Mouse (Mus musculus) hindbrain, embryonic 11.5 days (tissue): ENCODE measurements at regions not wholly inside any gene's neighbourhood (a gene's known extent, or its start where the extent isn't known, plus 50 kb on each side); places are given as distances from the start of the nearest gene placed in this dataset.

ENCODE experiments used
- ATAC-seq: fragments of 200-750 bp; cut with Nextera tagmentation; 2 replicates; pipeline ENCODE4 v1.8.0; 2017; ENCODE audit warnings: mild to moderate bottlenecking, moderate TSS enrichment, moderate library complexity; ENCODE audit not compliant: low FRiP score
- DNase-seq: peaks from one replicate; pipeline ENCODE4 v3.0.0-alpha.2; 2015; ENCODE audit warnings: low spot score
- H3K27ac ChIP-seq: fragments of 300-500 bp; sonication (generic); 2 replicates; pipeline ENCODE4 v1.5.1; 2014; ENCODE audit warnings: mild to moderate bottlenecking, low read depth, low read length
- H3K27me3 ChIP-seq: fragments of 300-500 bp; sonication (generic); 2 replicates; pipeline ENCODE4 v1.6.1; 2014; ENCODE audit warnings: mild to moderate bottlenecking, low read length, moderate library complexity, mixed read lengths; ENCODE audit not compliant: control insufficient read depth, insufficient read depth
- H3K36me3 ChIP-seq: fragments of 300-500 bp; sonication (generic); 2 replicates; pipeline ENCODE4 v1.6.1; 2014; ENCODE audit warnings: mild to moderate bottlenecking, low read length, moderate library complexity, mixed read lengths; ENCODE audit not compliant: control insufficient read depth, insufficient read depth
- H3K4me1 ChIP-seq: fragments of 300-500 bp; sonication (generic); replicated peaks from 2 replicates; pipeline ENCODE4 v1.6.1; 2014; ENCODE audit warnings: low read length, mixed read lengths; ENCODE audit not compliant: control insufficient read depth, insufficient read depth
- H3K4me2 ChIP-seq: fragments of 300-500 bp; sonication (generic); replicated peaks from 2 replicates; pipeline ENCODE4 v1.6.1; 2014; ENCODE audit warnings: mild to moderate bottlenecking, low read depth, low read length
- H3K4me3 ChIP-seq: fragments of 300-500 bp; sonication (generic); 2 replicates; pipeline ENCODE4 v1.5.1; 2014; ENCODE audit warnings: low read depth, low read length
- H3K9ac ChIP-seq: fragments of 300-500 bp; sonication (generic); 2 replicates; pipeline ENCODE4 v1.6.1; 2014; ENCODE audit warnings: low read depth, low read length
- H3K9me3 ChIP-seq: fragments of 300-500 bp; sonication (generic); 2 replicates; pipeline ENCODE4 v1.6.1; 2016; ENCODE audit warnings: low read length; ENCODE audit not compliant: control insufficient read depth
- WGBS: fragments of 180-500 bp; shearing (Covaris S2); extraction: QIAGEN DNeasy Blood & Tissue Kit; methylation state at CpG from one replicate; pipeline ENCODE4 v1.1.7; 2014; 5-methylcytosine and 5-hydroxymethylcytosine counted together

- 97% methylated on average over 3 of the region's 3 CpGs for WGBS
- no peaks in the 10 kb centered on the region for H3K27me3 ChIP-seq
- no peak overlapping the region for H3K4me2 ChIP-seq
- H3K9me3 ChIP-seq, result no peaks in the 10 kb centered on the region
- H3K4me1 ChIP-seq, result no peaks in the 10 kb centered on the region
- no peaks in the 10 kb centered on the region for H3K36me3 ChIP-seq
- H3K9ac ChIP-seq, result no peak overlapping the region
- no peak overlapping the region for H3K27ac ChIP-seq
- ATAC-seq (no peak), DNase-seq (no peak)
- no peak overlapping the region for H3K4me3 ChIP-seq
Observed at GRCm38 (mm10) chr14:95493154-95493553, 387.9 kb upstream of the 4921530L21Rik start.

DNA sequence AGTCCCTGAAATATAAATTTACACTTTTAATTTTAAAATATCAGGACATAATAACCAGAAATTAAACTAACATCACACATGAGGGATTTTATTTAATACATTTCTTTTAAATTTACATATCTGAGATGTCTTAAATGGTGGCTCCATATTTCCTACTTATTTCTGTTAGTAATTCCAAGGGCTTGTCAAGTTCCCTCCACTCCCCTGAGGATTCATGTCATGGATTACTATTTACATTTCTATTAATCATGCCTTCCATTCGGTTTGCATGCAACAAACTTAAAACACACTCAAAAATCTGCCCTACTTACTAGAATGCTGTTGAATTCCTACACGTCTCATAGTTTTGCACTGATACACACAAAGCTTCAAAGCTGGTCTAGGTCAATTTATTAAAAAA is 387.1 kb upstream of the 4921530L21Rik start:
- H3K4me3 ChIP-seq, result no peak overlapping the region
- DNase-seq (peak; percentile 8), ATAC-seq (no peak)
- no peaks in the 10 kb centered on the region for H3K27me3 ChIP-seq
- H3K36me3 ChIP-seq, result no peaks in the 10 kb centered on the region
- H3K4me2 ChIP-seq, result no peak overlapping the region
- H3K27ac ChIP-seq, result no peak overlapping the region
- 70% methylated on average over 2 of the region's 2 CpGs for WGBS
- no peak overlapping the region for H3K9ac ChIP-seq
- no peaks in the 10 kb centered on the region for H3K9me3 ChIP-seq
- H3K4me1 ChIP-seq, result no peaks in the 10 kb centered on the region

GRCm38 (mm10) chr14:95515072-95515471 is 366.0 kb upstream of the 4921530L21Rik start:
- DNase-seq (no peak), ATAC-seq (no peak)
- Histone ChIP-seq H3K27ac (no peak overlapping the region), H3K4me1 (no peaks in the 10 kb centered on the region), H3K9me3 (no peaks in the 10 kb centered on the region), H3K36me3 (no peaks in the 10 kb centered on the region), H3K4me3 (no peak overlapping the region), H3K27me3 (no peaks in the 10 kb centered on the region), H3K4me2 (no peak overlapping the region), H3K9ac (no peak overlapping the region)
- 92% methylated on average over 1 of the region's 1 CpGs for WGBS

GRCm38 (mm10) chr14:95518837-95519236 is 362.2 kb upstream of the 4921530L21Rik start:
- no peaks in the 10 kb centered on the region for H3K4me1 ChIP-seq
- DNase-seq (no peak), ATAC-seq (no peak)
- no peaks in the 10 kb centered on the region for H3K9me3 ChIP-seq
- H3K27ac ChIP-seq, result no peak overlapping the region
- no peaks in the 10 kb centered on the region for H3K36me3 ChIP-seq
- no peak overlapping the region for H3K4me3 ChIP-seq
- no peak overlapping the region for H3K9ac ChIP-seq
- H3K4me2 ChIP-seq, result no peak overlapping the region
- H3K27me3 ChIP-seq, result no peaks in the 10 kb centered on the region
- WGBS, result 86% methylated on average over 1 of the region's 1 CpGs

GRCm38 (mm10) chr14:95543863-95544262 is 337.2 kb upstream of the 4921530L21Rik start:
- Histone ChIP-seq H3K9me3 (no peaks in the 10 kb centered on the region), H3K4me1 (no peaks in the 10 kb centered on the region), H3K27ac (no peak overlapping the region), H3K27me3 (no peaks in the 10 kb centered on the region), H3K36me3 (no peaks in the 10 kb centered on the region), H3K9ac (no peak overlapping the region), H3K4me3 (no peak overlapping the region), H3K4me2 (no peak overlapping the region)
- DNase-seq (no peak), ATAC-seq (no peak)

GRCm38 (mm10) chr14:95591075-95591474 is 290.0 kb upstream of the 4921530L21Rik start:
- no peak for ATAC-seq
- no peak overlapping the region for H3K4me2 ChIP-seq
- H3K27ac ChIP-seq, result no peak overlapping the region
- H3K9ac ChIP-seq, result no peak overlapping the region
- H3K36me3 ChIP-seq, result no peaks in the 10 kb centered on the region
- H3K9me3 ChIP-seq, result no peaks in the 10 kb centered on the region
- WGBS, result 89% methylated on average over 3 of the region's 3 CpGs
- no peaks in the 10 kb centered on the region for H3K27me3 ChIP-seq
- H3K4me1 ChIP-seq, result no peaks in the 10 kb centered on the region
- H3K4me3 ChIP-seq, result no peak overlapping the region
- DNase-seq, result no peak

GRCm38 (mm10) chr14:95596385-95596784 is 284.7 kb upstream of the 4921530L21Rik start:
- Histone ChIP-seq H3K27me3 (no peaks in the 10 kb centered on the region), H3K4me2 (no peak overlapping the region), H3K27ac (no peak overlapping the region), H3K4me1 (no peaks in the 10 kb centered on the region), H3K36me3 (no peaks in the 10 kb centered on the region), H3K9ac (no peak overlapping the region), H3K4me3 (no peak overlapping the region), H3K9me3 (no peaks in the 10 kb centered on the region)
- DNase-seq, result peak; percentile 41
- ATAC-seq, result peak; percentile 79
- WGBS, result 64% methylated on average over 2 of the region's 2 CpGs

- DNase-seq (peak; percentile 5), ATAC-seq (no peak)
- no peak overlapping the region for H3K4me3 ChIP-seq
- H3K4me2 ChIP-seq, result no peak overlapping the region
- H3K27me3 ChIP-seq, result no peaks in the 10 kb centered on the region
- H3K27ac ChIP-seq, result no peak overlapping the region
- H3K4me1 ChIP-seq, result no peaks in the 10 kb centered on the region
- no peaks in the 10 kb centered on the region for H3K9me3 ChIP-seq
- WGBS, result 51% methylated on average over 6 of the region's 6 CpGs
- H3K36me3 ChIP-seq, result no peaks in the 10 kb centered on the region
- no peak overlapping the region for H3K9ac ChIP-seq
Observed at GRCm38 (mm10) chr14:95645980-95646379, 235.1 kb upstream of the 4921530L21Rik start.

DNA sequence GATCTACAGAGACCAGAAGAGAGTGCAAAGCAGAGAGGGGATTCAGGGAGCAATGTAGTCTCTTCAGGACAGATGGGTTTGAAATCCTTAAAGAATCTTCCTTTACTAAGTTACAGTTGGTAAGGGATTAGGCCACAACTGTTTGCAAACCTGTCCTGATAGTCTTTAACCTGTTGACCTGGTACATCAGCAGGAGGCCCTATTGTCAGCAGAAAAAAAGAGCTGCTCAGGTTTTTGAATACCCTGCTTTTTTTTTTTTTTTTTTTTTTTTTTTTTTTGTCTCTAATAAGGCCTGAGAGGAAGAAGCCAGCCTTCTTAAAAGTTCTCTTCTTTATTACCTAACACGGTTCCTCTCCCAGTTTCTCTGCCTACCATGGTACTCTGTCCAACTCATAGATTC is 221.5 kb upstream of the 4921530L21Rik start:
- ATAC-seq (no peak), DNase-seq (no peak)
- H3K27me3 ChIP-seq, result no peaks in the 10 kb centered on the region
- 47% methylated on average over 1 of the region's 1 CpGs for WGBS
- H3K27ac ChIP-seq, result no peak overlapping the region
- no peaks in the 10 kb centered on the region for H3K9me3 ChIP-seq
- H3K4me1 ChIP-seq, result no peaks in the 10 kb centered on the region
- H3K4me3 ChIP-seq, result no peak overlapping the region
- H3K4me2 ChIP-seq, result no peak overlapping the region
- H3K9ac ChIP-seq, result no peak overlapping the region
- no peaks in the 10 kb centered on the region for H3K36me3 ChIP-seq
